Mouse (Mus musculus) gastrocnemius, postnatal 4 days (tissue): ENCODE measurements around the gene Gm8453. TPM values are rescaled to one million over a fixed set of nuclear protein-coding genes. Genes with fewer than 3 reads are reported as not detected.
"Not testable (repeated sequence)": the region's sequence is repeated elsewhere in the genome, so short reads cannot be mapped to it uniquely, and the experiment has no call there.

Experiments used
- DNase-seq, 2 experiments: peaks; one replicate each; pipeline ENCODE4 v3.0.0; 2021 to 2022; ENCODE audit warnings: low spot score in 2 of 2, mixed read lengths in 2 of 2
- long read RNA-seq, 2 experiments: library from polyadenylated mRNA; stranded (forward); transcript quantifications; one replicate each; pipeline ENCODE4 v2.0.0; 2021
- total RNA-seq, 2 experiments: library from RNA; stranded (reverse); gene quantifications; 2 replicates each; pipeline ENCODE4 v1.2.3; 2021

Gene Gm8453
- not detected for total RNA-seq
- long read RNA-seq, experiment 1 = 0 reads
- long read RNA-seq, experiment 2 = 0 reads

DNA sequence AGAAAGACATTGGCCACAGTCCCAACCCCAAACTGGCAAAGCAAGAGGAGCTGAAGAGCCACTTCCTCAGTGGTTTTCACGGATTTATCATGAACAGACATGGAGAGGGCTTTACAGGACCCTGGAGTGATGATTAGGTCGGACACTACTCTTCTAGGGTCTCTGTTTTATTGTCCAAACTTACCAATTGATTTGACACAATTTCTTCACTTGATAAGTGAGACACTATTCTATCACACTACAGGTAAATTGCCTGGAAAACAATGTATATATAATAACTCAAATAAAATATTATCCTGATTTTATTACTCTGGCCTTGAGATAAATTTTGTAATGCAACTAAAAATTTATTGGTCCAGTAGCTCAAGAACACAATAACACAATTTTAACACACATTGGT is at the start of gene Gm8453:
Gene Gm8453 (minus strand): TSS at position 101 of the 400 bp plus-strand sequence.
- DNase-seq = not testable (repeated sequence)

DNA sequence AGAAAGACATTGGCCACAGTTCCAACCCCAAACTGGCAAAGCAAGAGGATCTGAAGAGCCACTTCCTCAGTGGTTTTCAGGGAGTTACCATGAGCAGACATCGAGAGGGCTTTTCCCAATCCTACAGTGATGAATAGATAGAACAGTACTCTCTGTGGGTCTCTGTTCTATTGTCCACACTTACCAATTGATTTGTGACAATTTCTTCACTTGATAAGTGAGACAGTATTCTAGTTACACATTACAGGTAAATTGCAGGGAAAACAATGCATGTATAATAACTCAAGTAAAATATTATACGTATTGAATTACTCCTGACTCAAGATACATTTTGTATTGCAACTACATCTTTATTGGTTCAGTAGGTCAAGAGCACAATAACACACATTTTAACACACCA is 28.1 kb downstream of the Gm8453 start, which contains the start of gene Gm8653:
Gene Gm8653 (minus strand): TSS at position 101 of the 400 bp plus-strand sequence.
- not testable (repeated sequence) for DNase-seq

DNA sequence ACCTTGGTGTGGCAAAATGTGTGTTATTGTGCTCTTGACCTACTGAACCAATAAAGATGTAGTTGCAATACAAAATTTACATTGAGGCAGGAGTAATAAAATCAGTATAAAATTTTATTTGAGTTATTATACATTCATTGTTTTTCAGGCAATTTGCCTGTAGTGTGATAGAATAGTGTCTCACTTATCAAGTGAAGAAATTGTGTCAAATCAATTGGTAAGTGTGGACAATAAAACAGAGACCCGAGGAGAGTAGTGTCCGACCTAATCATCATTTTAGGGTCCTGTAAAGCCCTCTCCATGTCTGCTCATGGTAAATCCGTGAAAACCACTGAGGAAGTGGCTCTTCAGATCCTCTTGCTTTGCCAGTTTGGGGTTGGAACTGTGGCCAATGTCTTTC is 40.2 kb downstream of the Gm8453 start, which contains the start of gene Vmn1r143:
Gene Vmn1r143 (plus strand): TSS at position 301 of the 400 bp plus-strand sequence.
- DNase-seq = not testable (repeated sequence)

Other genes starting within 250 kb of the Gm8453 start
- gene Vmn1r137, start 234.9 kb downstream of the Gm8453 start, total RNA-seq = not detected
- gene Vmn1r138, start 200.6 kb downstream of the Gm8453 start, total RNA-seq = not detected
- gene Gm6176, start 173.2 kb downstream of the Gm8453 start, total RNA-seq = not detected
- gene Vmn1r139, start 160.4 kb downstream of the Gm8453 start, total RNA-seq = not detected
- gene Gm16451, start 111.2 kb downstream of the Gm8453 start, total RNA-seq = not detected
- gene Gm10666, start 94.7 kb downstream of the Gm8453 start, total RNA-seq = not detected
- gene Vmn1r142, start 65.4 kb downstream of the Gm8453 start, total RNA-seq = not detected
- gene Vmn1r143, start 40.1 kb downstream of the Gm8453 start, total RNA-seq = not detected
- gene Gm8653, start 28.2 kb downstream of the Gm8453 start, total RNA-seq = not detected
- not detected for gene Gm4187, start 100.2 kb upstream of the Gm8453 start, total RNA-seq
- gene Gm8660, start 141.6 kb upstream of the Gm8453 start, total RNA-seq = not detected
- gene Vmn1r148, start 184.1 kb upstream of the Gm8453 start, total RNA-seq = not detected
- not detected for gene Vmn1r149, start 208.7 kb upstream of the Gm8453 start, total RNA-seq
- gene Gm10665, start 234.6 kb upstream of the Gm8453 start, total RNA-seq = not detected